Mouse (Mus musculus): ENCODE measurements around the gene Vps36.

DNA sequence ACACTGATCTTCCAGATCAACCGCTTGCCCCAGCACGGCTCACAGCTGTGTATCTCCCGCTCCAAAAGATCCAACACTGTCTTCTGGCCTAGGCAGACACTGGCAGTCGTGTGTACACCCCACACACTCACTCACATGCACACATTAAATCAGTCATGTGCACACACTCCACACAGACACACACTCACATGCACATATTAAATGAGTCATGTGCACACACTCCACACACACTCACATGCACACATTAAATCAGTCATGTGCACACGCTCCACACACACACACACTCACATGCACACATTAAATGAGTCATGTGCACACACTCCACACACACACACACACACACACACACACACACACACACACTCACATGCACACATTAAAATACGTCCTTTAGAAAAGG is 5.3 kb downstream of the Vps36 start:
- TF ChIP-seq CTCF (IDR thresholded peaks at IDR 0.05; ENCODE audit: borderline replicate concordance, extremely low read depth, insufficient read depth, insufficient read length) (no peak), POLR2A (IDR thresholded peaks at IDR 0.05; ENCODE audit: borderline replicate concordance, extremely low read depth, insufficient read depth, insufficient read length, poor library complexity, severe bottlenecking) (no peak)

Data from brain, embryonic 14.5 days (tissue).